Mouse (Mus musculus): ENCODE measurements around the gene Rbms3. TPM values are rescaled to one million over a fixed set of nuclear protein-coding genes. Genes with fewer than 3 reads are reported as not detected.

The Rbms3 gene
- total RNA-seq, 4 experiments from 2014 or later = 3.4 to 5.5 (median 3.5) TPM

DNA sequence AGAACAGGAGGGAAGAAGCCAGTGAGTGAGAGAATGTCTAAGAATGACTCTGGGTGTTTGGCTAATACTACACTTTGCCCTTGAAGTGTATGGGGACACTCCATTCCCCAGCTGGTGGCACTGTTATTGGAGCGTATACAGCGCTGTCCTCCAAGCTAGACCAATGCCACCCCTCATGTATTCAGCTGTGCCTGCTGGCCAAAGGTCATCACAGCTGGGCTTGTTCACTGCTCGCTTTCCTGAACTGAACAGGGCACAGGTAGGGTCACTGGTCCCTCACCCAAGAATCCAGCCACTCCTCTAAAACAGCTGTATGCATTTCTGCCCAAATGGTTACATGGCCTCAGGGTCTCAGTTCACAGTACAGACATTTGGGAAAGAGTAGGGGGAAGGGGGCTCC is 253.9 kb downstream of the Rbms3 start:
- no peak for DNase-seq (ENCODE audit: low spot score in 2 of 2)

DNA sequence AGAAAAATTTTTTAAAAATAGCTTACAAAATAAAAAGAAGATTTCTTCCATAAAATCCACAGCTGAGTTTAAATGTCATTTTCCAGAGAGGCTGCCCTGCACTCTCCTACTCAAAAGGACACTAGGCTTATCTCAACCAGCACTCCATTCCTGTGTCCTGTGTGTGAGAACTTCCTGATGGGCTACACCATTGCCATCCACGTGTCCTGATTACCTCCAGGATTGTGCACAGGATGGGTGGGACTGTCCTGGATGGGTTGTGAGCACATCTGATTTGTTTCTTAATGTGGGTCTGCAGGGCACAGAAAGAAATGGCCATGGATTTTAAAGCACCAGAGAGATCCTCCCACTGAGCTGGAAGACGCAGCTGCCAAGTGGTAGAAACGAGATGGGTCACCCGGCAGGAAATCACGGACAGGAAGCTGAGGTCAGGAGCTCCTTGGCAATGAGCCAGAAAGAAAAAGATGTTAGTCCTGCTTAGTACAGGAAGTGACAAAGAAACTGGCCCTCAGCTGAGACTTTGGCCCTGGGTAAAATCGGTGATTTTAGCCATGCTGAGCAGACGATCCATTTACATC is 256.5 kb downstream of the Rbms3 start:
- no peak for DNase-seq (ENCODE audit: low spot score in 2 of 2)

DNA sequence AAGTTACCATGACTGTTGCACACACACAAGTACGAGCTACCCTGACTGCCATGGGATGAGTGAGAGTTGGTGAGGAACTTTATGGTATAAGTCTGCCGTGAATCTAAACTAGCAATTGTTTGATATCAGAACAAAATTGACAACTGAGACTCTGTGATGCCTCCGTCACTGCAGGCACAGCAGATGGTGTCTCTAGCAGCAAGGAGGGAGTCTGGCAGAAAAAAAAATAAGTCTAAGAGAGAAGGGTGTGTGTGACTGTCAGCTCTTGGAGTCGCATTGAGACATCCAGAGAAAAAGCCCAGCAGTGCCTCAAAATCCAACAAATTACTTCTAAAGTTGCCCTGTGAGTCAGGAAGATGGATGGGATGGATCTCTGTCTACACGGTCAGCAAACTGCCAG is 257.7 kb downstream of the Rbms3 start:
- no peak for DNase-seq (ENCODE audit: low spot score in 2 of 2)

DNA sequence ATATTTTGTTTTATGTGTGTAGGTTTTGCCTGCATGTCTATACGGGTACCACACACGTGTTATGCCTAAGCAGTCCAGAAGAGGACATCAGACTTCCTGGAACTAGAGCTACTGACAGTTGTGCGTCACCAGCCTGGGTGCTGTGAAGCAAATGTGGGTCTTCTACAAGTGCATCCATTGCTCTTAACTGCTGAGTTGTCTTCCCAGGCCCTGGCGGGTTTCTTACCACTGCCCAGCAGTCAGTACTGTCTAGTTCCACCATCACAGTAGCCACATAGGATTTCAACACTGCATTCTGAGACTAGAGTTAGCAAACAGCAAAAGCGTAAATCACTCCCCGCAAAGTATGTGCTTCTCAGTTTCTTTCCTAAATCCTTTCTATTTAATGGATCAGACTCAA is 259.6 kb downstream of the Rbms3 start:
- no peak for DNase-seq (ENCODE audit: low spot score in 2 of 2)

DNA sequence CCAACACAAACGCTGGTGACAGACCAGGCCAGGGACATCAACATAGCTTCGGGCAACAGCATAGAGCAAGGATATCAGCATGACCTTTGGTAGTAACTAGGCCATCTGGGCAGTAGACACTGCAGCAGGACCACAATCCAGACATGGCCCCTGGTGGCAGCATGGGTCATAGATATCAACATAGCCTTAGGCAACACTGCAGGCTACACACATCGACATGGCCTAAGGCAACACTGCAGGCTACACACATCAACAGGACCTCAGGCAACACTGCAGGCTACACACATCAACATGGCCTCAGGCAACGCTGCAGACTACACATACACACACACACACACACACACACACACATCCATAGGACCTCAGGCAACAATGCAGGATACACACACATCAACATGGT is 261.7 kb downstream of the Rbms3 start:
- no peak for DNase-seq (ENCODE audit: low spot score in 2 of 2)

DNA sequence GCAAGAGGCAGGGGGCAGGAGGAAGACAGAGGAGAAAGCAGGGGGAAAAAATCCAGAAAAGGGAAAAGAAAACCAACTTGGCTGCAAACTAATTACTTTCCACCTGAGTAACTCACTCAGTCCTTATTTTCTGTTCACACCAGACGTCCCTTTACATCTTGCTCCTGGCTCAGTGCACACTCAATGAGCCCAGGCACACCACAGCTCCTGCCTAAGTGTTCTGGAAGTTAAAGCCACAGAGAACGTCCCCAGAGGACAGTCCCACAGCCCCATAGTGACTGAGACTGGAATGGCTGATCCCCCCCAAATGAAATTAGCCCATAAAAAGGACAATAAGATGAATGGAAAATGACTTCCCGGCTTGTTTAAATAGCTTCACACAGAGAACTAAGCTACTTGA is 265.1 kb downstream of the Rbms3 start:
- DNase-seq (ENCODE audit: low spot score in 2 of 2) = no peak

DNA sequence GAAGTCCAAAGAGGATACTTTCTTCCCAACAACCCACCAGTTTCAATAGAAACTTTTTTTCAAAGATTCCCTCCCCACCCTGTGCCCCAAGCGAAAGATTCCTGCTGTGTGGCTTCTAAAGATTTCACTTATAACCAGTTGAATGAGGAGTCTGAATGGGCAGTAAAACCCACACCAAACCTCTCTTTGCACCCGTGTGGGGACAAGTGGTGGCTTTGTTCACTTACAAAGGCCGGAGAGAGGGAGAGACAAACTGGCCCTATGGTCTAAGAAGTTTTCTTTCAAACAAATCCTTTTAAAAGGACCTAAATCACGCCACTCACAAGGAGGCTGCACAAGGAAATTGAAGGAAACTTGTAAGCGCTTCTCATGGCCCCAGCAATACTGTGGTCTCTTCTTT is 268.3 kb downstream of the Rbms3 start:
- no peak for DNase-seq (ENCODE audit: low spot score in 2 of 2)

DNA sequence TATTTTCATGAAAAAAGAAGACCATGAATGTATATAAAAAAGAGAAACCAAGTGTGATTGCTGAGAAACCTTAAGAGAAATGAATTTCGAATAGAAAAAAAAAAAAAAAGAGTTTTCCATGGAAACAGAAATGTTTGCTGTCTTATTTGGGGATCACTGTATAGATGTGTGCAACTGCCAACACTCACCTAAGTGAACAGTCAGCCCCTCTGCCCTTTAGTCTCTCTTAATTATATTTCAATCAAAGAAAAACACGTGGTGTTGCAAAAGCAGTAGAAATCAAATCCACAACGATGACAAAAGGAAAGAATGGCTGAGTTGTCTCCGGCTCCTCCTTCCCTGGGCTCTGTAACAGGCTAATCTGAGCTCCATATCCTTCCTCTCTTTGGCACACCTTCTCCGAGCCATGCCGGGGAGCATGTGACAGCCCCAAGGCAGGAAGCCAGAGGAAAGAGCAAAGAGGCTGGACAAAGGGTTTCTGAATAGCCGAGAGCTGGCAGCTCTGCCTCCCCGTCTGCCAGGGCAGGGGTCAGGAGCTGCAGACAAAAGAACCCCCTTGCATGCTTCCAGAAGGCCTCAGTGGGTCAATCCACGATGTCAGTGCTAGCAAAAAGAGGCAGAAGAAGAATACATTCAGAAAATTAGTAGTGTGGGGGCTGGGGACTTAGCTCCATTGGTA is 272.8 kb downstream of the Rbms3 start:
- DNase-seq (ENCODE audit: low spot score in 2 of 2) = peak in 1 of 2 experiments; percentile 13

DNA sequence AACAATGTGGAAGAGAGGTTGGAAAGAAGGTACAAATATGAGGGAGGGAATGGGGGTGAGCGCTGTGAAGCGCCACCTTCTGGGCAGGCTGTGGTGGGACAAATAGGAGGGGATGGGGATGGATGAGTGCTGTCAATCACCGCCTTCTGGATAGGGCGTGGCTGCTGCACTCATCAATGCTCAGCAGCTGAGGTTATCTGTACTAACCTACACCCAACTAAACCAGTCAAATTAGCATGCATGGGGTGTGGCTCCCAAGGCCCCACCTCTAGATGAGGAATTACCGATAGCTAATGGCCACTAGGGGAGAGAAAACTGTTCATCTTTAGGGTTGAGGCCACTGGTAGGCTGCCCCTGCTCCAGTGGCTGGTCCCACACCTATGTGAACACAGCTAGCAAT is 274.2 kb downstream of the Rbms3 start:
- DNase-seq (ENCODE audit: low spot score in 2 of 2) = no peak

DNA sequence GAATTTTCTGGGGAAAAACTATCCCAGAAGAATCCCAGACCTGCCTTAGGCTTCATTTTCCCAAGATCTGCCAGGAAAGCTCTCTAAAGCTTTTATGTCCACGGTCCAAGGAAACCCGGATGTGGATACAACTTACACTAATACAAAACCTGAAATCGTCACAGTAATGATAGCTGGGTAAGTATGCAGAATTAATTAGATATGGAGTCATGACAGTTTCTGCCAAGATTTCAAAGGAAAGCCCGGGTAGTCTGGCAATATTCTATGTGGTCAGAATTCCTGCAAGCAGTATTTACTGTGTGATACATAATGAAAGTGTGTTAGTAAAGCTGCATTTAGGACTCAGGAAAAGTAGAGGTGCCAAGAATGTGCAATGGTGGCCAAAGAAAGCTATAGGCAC is 287.4 kb downstream of the Rbms3 start:
- no peak for DNase-seq (ENCODE audit: low spot score in 2 of 2)

DNA sequence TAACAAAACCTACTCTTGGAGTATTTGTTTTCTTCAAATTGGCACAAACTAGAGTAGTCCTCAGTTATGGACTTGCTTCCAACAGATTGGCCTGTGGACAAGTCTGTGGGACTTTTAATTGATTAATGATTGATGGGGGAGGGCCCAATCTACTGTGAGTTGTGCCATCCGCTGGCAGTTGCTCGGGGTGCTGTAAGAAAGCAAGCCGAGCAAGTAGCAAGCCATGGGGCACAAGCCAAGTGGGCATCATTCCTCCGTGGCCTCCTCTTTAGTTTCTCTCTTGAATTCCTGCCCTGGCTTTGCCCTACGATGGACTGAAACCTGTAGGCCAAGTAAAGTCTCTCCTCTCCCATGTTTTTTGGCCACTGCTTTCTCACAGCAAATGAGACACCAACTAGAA is 299.0 kb downstream of the Rbms3 start:
- no peak for DNase-seq (ENCODE audit: low spot score in 2 of 2)

DNA sequence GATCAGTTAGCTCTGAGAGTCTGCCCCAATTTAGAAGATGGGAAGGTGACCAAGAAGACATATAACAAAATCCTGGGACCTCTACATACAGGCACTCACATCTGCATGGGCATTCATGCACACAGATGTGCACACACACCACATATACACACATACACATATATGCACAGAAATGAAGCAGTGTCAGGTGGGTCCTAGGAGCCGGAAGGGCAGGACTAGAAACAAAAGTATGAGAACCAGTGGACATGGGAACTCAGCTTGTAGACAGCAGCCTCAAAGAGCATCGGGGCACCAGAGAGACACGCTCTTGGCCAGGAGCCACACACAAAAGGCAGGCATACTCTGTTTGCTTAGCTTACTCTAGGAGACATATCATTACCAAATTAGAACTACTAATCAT is 310.4 kb downstream of the Rbms3 start:
- DNase-seq (ENCODE audit: low spot score in 2 of 2) = no peak

DNA sequence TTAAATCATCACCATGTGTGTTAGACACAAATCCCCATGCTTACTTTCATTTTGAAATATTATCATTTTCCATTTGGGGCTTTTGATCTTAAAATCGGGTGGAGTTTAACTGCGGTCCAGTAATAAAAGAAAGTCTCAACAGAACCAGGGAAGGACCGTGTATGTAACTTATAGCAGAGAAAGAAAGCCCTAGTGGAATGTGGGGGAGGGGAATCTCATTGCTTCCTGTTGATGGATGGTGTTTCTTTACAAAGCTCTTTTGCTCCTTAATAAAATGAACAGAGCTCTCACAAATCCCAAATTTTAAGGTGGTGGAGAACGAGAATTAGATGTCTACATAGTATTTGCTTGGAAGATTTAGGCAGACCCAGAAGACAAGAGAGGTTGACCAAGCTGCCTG is 311.3 kb downstream of the Rbms3 start:
- DNase-seq (ENCODE audit: low spot score in 2 of 2) = no peak

DNA sequence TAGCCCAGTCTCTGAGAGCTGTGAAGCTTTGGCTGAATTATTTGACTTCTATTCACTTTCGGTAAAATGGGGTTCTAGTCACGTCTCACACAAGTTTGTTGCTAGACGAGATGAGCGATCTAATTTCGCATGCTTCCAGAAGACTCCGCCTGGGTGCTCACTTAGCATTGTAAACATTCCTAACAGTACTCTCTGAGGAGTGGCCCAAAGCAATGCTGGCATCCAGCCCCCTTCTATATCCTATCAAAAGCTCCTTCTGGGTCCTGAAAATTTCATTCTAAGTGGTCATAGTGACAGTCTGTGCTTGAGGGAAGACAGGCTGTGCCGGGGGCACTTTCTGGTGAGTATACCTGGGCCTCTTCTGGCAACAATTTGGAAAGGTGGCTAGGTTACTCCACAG is 312.5 kb downstream of the Rbms3 start:
- DNase-seq (ENCODE audit: low spot score in 2 of 2) = no peak

DNA sequence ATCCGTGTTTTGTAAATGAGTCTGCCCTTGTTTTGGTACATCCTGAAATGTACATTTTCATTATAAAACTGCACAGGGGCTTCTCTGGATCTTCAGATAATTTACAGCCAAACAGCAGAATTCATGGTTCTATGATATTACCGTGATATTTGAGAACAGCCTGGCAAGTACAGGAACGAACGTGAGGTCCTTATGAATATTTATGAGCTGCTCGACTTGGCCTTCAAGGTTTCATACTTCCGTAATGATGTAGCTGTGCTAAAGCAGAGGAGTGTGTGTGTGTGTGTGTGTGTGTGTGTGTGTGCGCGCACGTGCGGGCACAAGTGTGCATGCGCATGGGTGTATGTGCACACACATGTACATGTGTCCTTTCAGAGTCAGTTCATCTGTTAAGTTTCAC is 316.1 kb downstream of the Rbms3 start:
- DNase-seq (ENCODE audit: low spot score in 2 of 2) = no peak

DNA sequence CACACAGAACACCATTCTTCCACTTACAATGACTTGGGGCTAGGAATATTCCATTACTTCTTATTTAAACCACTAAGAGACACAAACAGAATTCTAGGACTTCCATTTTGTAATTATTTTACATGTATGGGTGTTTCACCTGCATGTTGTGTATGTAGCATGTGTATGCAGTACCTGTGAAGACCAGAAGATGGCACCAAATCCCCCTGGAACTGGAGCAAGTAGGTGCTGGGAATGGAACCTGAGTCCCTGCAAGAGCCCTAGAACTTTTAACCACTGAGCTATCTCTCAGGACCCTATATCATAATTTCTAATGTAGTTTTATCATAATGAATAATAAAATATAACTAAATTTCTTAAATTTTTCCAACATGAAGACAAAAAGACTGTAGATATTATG is 319.9 kb downstream of the Rbms3 start:
- no peak for DNase-seq (ENCODE audit: low spot score in 2 of 2)

DNA sequence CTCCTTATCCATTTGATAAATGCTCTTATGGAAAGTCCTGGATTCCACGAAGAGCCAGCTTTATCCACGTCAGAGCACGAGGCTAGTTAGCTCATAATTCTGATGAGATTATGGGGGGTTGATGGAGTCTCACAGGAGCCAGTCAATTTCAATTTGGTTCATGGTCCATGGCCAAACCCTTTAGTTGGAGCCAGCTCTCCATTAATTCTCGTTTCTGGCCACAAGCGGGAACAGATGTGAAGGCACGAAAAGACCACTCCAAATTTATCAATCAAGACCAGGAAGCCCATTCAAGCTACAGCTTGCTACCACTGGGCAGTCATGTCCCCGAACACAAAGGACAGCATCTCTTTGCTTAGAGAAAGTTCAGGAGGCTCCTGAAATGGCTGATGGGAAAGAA is 330.7 kb downstream of the Rbms3 start:
- no peak for DNase-seq (ENCODE audit: low spot score in 2 of 2)

DNA sequence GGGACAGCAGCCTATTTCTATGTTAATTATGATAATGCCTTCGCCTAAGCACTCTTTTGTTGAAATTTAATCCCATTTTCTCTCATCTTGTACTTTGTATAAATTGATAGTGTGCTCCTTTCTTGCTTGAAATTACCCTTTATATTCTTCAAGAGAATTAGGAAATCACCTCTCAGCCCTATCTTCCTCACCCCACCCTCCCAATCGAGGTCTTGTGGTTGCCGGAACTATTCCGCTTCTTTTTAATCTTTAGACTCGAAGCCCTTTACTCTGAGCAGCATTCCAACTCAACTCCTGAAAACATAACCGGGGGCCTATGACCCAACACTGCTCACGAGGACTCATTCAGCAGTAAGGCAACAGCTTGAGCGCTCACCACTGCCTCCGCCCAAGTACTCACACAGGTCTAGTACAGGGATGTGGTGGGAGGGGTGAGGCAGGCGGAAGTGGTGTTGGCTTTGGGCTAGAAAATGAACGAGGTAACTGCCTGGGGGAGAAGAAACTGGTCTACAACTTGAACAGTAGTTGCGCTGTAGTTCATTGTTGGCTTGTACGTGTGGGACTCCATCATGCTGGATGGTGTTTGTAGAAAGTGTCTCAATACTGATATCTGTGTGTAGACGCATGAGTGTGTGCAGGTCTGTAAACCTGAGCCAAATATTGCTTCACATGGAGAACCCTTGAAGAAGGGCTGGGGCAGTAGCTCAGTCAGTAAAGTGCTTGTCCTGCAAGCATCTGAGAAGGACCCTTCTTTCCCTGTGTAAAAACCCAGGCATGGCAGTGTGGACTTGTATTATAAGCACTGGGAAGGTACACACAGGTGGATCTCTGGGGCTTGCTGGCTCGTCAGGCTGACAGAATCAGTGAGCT is 331.8 kb downstream of the Rbms3 start:
- DNase-seq (ENCODE audit: low spot score in 2 of 2) = no peak

DNA sequence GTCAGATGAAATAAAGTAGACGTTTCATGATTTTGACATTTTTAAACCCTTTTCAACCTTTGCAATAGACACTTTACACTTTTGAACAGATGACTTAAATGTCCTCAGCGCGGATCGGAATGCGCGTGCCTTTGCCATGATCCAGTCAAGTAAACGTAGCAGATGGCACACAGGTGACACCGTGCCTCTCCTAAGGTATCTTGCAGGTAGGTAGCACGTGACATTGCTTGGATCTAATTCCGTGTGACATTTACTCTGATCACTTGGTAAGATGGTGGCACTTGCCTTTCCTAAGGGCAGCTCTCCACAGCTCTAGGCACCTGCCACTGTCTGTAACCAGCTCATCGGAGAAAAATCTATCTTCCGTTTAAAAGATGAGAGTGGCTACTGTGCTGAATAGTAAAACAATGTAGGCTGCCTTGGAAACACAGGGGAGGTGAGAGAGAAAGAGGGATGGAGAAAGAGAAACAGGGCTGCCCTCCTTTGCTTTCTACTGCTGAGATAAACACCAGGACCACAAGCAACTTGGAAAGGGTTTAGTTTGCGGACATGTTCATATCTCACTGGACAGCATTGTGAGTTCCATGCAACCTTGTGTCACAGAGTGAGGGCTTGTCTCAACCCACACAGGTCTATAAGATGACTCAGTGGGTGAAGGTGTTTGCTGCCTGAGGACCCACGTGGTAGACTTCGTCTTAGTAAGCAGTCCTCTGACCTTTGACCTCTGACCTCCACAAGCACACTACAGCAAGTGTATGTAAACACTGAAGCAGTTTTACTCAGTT is 338.5 kb downstream of the Rbms3 start:
- no peak for DNase-seq (ENCODE audit: low spot score in 2 of 2)

DNA sequence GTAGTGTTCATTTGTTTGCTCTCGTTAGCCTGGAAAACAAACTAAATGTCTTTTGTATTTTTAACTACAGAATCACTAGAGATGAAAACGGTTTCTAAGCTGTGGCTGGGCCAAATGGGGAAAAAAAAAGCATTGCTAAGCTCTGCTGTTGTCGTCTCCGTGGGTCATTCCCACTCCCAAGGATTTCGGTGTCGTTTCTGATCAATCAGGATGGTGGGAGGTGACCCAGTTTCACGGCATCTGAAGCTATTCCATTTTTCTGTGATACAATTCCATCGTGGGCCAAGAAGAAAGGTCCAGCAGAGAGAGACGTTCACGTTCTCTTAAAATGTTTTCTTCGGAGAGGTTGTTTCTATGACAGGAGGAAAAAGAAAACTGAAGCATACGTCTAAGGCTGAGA is 354.9 kb downstream of the Rbms3 start:
- no peak for DNase-seq (ENCODE audit: low spot score in 2 of 2)

DNA sequence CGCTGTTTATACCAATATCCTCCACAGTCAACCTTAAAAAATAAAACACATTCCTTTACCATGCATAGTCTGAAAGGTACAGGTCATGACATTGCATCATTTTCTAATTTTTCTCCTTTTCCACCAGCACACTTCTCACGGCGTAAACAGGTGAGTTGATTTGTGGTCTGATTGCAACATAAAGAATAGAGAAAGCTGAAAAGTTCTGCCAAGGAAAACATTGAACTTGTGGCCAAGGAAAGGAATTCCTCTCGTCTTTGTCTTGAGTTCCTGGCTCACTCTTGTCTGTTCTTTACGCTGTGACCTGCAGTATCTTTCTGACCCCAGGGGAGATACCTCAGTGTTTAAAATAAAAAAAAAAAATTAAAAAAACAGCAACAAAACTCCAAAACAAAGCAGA is 370.1 kb downstream of the Rbms3 start:
- DNase-seq (ENCODE audit: low spot score in 2 of 2) = no peak

DNA sequence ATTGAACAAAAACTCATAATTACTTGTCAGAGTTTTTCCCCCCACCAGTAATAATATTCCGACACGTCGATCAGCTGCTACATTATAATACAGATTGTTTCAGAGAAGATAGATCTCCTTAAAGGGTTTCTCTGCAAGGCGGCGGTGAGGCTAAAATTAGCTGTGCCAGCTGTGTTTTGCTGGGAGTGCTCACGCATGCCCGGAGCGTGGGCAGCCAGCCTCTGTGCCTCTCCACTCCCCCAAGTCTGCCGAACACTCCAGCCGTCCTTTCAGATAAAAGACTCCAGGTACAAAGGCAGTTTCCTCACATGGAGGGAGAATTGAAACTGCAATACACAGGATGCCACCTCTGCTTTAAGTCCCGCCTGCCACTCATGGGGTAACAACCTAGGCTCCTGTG is 376.4 kb downstream of the Rbms3 start:
- no peak for DNase-seq (ENCODE audit: low spot score in 2 of 2)

Data from gastrocnemius, adult 8-10 months (tissue).